Mouse (Mus musculus) megakaryocyte, embryonic 14.5 days (primary cell): ENCODE measurements at regions not wholly inside any gene's neighbourhood (a gene's known extent, or its start where the extent isn't known, plus 50 kb on each side); places are given as distances from the start of the nearest gene placed in this dataset.

Source experiments
- H3K27me3 ChIP-seq: replicated peaks from 2 replicates; pipeline ENCODE3; 2012; ENCODE audit warnings: inconsistent platforms
- H3K36me3 ChIP-seq: replicated peaks from 2 replicates; pipeline ENCODE3; 2012; ENCODE audit warnings: low read length, inconsistent platforms, mixed read lengths
- H3K4me1 ChIP-seq: 2 replicates; pipeline ENCODE4 v1.6.1; 2012; ENCODE audit warnings: inconsistent platforms
- H3K4me3 ChIP-seq: replicated peaks from 2 replicates; pipeline ENCODE3; 2012; ENCODE audit warnings: moderate library complexity, mild to moderate bottlenecking, inconsistent platforms
- H3K9me3 ChIP-seq: 2 replicates; pipeline ENCODE4 v1.6.1; 2012; ENCODE audit warnings: inconsistent platforms
- FLI1 ChIP-seq: IDR thresholded peaks from 2 replicates; pipeline ENCODE4 v1.6.1; 2012; ENCODE audit warnings: low read length, inconsistent platforms, mixed read lengths
- GATA1 ChIP-seq: IDR thresholded peaks from 3 replicates; pipeline ENCODE4 v1.6.1; 2012; ENCODE audit warnings: mixed read lengths, low read length, inconsistent platforms, borderline replicate concordance

DNA sequence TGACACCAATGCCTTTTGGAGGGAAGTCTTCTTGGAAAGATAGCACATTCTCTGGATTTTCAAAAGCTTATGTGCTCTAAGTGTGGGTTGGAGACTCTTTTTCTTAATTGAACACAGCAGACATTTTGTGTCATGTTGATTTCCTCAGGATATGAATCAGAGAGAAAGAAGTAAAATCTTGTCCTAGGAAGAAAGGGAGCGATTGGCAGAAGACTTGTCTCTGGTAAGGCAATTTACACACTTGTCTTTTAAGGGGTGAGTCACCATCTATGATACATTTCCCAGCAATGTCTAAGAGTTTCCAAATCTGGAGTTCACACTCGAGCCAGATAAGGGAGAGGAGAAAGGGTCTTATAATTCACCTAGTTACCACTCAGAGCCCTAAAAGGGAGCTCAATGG, 326.5 kb upstream of the Ubash3b start:
- no peaks in the 10 kb centered on the region for H3K36me3 ChIP-seq
- H3K9me3 ChIP-seq = no peaks in the 10 kb centered on the region
- H3K4me3 ChIP-seq = no peak overlapping the region
- TF ChIP-seq GATA1 (no peak), FLI1 (no peak)
- no peaks in the 10 kb centered on the region for H3K4me1 ChIP-seq
- H3K27me3 ChIP-seq = no peaks in the 10 kb centered on the region

DNA sequence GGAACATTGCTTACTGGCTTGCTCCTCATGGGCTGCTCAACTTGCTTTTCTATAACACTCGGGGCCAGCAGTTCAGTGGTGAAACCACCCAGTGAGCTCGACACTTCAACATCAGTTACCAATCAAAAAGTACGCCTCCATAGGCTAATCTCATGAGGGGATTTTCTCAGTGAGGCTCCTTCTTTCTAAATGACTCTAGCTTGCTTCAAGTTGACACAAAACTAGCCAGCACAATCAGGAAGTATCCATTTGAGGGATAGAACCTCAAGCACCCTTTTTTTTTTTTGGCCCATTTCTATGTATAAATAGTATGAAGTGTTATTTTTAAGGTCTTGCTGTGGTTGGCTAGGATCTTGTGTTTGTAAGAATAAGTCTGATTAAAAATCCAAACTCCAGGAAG, 321.7 kb upstream of the Ubash3b start:
- TF ChIP-seq GATA1 = no peak
- TF ChIP-seq FLI1 = no peak

DNA sequence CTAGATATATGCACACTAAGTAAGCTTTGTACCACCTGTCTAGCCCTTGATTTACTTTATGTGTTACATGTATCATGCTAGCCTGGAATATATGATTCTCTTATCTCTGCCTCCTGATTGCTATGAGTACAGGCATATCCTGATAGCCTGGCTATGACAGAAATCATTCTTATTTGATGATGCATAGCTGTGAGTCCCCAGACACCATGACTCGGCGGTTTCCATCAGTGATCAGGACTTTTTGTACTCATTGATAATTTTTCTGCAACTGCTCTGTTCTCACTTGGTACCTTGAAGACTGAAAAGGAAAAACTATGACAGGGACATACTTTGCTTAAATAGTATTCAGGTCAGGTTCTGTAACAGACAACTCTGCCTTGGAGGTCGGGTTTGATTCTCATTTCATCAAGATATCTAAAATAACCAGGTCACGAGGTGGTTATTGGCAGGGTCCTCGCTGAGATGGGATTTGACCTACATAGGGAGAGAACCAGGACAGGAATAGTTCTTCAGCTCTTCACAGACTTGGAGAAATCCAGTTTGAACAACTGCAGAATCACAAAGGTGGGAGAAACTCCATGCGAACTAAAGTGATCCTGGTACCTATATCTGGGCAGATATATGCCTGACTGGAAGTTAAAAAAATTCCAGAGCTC, 320.2 kb upstream of the Ubash3b start:
- Histone ChIP-seq H3K4me1 (no peaks in the 10 kb centered on the region), H3K4me3 (no peak overlapping the region), H3K9me3 (no peaks in the 10 kb centered on the region), H3K27me3 (peaks cover 2% of the 10 kb centered on the region), H3K36me3 (no peaks in the 10 kb centered on the region)
- TF ChIP-seq GATA1 (no peak), FLI1 (no peak)

More for the DNA sequence above, 321.7 kb upstream of the Ubash3b start:
- H3K27me3 ChIP-seq = no peaks in the 10 kb centered on the region
- H3K4me1 ChIP-seq = no peaks in the 10 kb centered on the region
- H3K9me3 ChIP-seq = no peaks in the 10 kb centered on the region
- no peak overlapping the region for H3K4me3 ChIP-seq
- no peaks in the 10 kb centered on the region for H3K36me3 ChIP-seq

DNA sequence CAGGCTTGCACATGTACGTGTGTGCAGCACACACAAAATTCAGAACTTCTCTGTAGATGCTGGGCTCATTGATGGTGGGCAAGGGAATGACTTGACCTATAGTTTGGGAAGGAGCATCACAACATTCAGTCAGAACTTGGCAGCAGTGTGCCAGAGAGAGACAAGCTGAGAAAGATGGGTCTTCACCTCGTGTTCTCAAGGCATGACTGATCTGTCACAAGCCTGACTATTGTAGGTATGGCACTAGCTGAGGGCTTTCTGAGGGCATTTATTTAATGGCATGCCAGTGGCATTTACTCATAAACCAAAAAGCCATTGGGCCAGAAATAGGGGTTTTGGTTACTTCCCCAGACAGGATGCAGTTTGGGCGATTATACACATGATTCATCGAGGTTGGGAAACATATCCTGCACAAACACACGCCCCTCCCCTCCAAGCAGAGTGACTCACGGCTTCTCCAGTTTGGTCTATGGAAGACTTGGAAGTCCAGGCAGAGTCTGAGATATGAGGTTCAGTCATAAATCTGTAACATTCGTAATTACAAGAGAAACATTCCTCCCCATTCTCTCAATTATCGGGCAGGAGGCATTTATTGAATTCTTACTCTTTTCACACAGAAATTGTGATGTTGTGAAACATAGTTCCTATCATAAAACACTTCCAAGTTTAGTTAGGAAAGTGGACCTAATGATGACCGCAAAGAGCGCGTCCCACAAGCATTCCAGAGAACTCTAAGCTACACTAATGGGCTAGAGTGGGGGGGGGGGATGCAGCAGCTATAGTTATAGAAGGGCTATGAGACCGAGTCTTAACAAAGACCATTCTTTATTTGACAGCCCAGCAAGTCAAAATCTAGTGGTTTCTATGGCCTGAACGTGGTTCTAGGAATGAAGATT, 318.6 kb upstream of the Ubash3b start:
- H3K4me1 ChIP-seq = no peaks in the 10 kb centered on the region
- peaks cover 2% of the 10 kb centered on the region for H3K27me3 ChIP-seq
- no peak overlapping the region for H3K4me3 ChIP-seq
- TF ChIP-seq FLI1 (no peak), GATA1 (no peak)
- H3K36me3 ChIP-seq = no peaks in the 10 kb centered on the region
- no peaks in the 10 kb centered on the region for H3K9me3 ChIP-seq

DNA sequence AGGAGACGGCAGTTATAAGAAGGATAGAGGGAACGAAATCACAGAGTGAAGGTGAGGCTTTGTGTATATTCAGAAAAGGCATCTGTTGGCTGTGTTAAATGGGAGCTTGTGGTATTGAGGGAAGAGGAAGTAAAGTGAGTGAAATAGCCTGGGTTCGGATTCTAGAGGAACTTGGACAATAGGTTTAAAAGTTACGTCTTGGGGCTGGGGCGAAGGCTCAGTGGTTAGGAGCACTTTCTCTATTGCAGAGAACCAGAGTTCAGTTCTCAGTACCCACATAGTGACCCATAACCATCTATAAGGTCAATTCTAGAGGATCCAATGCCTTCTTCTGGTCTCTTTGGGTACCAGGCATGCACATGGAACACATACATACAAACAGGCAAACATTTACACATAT, 317.6 kb upstream of the Ubash3b start:
- no peaks in the 10 kb centered on the region for H3K9me3 ChIP-seq
- H3K27me3 ChIP-seq = peaks cover 2% of the 10 kb centered on the region
- TF ChIP-seq GATA1 (no peak), FLI1 (no peak)
- no peaks in the 10 kb centered on the region for H3K36me3 ChIP-seq
- H3K4me1 ChIP-seq = no peaks in the 10 kb centered on the region
- H3K4me3 ChIP-seq = no peak overlapping the region

DNA sequence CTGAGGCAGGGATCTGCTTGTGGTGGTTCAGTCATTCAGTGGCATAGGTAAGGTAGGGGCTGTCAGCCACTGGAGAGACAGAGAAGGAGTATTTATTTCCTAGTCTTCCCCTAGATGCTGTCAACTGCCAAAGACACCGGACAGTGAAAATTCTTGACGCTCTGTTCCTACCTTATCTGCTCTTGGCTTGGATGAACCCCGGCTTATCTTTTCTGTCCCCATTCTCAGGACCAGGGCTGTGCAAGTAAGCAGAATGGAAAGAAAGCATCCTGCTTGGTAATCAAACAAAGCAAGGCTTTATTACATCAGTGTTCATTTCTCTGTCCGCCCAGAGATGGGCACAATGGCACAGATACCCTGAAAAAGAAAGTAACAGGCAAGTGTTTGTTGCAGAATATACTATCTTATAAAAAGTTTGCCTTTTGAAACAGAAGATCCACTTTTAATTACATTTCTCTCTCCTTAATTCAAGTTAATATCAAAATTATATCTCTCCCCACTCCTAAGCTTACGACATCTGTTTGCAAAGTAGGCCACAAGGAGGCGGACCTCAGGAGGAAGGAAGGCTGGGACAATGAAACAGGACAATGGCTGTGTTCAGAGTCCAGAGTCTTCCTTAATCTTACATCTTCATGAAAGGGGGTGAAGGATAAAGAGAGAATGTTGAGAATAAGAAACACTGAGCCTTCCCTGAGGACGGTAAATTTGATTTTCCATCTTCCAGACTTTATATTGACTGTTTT, 316.8 kb upstream of the Ubash3b start:
- TF ChIP-seq GATA1 = no peak
- no peak for TF ChIP-seq FLI1
- no peaks in the 10 kb centered on the region for H3K9me3 ChIP-seq
- no peaks in the 10 kb centered on the region for H3K4me1 ChIP-seq
- H3K27me3 ChIP-seq = peaks cover 2% of the 10 kb centered on the region
- H3K36me3 ChIP-seq = no peaks in the 10 kb centered on the region
- H3K4me3 ChIP-seq = no peak overlapping the region

DNA sequence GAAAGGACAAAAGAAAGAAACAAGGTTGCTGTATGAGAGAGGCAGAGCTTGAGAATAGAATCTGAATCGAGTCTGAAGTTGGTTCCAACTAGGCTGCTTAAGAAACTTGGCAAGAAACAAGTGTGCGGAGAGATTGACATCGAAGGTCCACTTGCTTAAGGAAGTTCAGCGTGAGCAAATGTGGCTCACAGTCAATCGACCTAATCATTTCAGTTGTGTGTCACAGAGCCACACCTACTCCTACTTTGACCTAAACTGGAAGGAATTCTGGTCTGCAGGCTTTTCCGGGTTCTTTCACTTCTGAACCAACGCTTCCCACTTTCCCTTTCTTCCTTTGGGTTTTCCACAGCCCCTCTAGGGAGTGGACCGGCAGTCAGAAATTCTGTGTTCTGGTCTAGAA, 313.8 kb upstream of the Ubash3b start:
- no peak for TF ChIP-seq FLI1
- TF ChIP-seq GATA1 = no peak
- H3K4me3 ChIP-seq = no peak overlapping the region
- peaks cover 2% of the 10 kb centered on the region for H3K27me3 ChIP-seq

DNA sequence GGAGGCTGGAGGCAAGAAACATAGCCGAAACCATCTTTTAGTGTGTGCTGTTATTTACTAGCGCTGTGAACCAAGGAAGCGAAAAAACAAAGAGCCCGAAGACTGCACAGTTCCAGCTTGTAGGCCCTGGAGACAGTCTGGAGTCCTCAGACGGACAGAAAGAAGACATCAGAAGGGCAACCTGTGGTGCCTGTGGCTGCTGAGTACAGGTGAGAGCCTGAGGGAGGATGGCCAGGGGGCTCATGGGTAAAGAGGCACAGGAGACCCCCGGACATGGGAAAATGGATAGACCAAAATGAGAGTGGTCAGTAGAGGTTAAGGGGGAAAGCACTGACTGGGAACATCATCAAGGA, 313.4 kb upstream of the Ubash3b start:
- H3K4me1 ChIP-seq = no peaks in the 10 kb centered on the region
- peaks cover 2% of the 10 kb centered on the region for H3K27me3 ChIP-seq
- TF ChIP-seq GATA1 = no peak
- TF ChIP-seq FLI1 = no peak
- H3K36me3 ChIP-seq = no peaks in the 10 kb centered on the region
- no peak overlapping the region for H3K4me3 ChIP-seq
- H3K9me3 ChIP-seq = no peaks in the 10 kb centered on the region

More for the DNA sequence above, 313.8 kb upstream of the Ubash3b start:
- Histone ChIP-seq H3K4me1 (no peaks in the 10 kb centered on the region), H3K36me3 (no peaks in the 10 kb centered on the region), H3K9me3 (no peaks in the 10 kb centered on the region)

DNA sequence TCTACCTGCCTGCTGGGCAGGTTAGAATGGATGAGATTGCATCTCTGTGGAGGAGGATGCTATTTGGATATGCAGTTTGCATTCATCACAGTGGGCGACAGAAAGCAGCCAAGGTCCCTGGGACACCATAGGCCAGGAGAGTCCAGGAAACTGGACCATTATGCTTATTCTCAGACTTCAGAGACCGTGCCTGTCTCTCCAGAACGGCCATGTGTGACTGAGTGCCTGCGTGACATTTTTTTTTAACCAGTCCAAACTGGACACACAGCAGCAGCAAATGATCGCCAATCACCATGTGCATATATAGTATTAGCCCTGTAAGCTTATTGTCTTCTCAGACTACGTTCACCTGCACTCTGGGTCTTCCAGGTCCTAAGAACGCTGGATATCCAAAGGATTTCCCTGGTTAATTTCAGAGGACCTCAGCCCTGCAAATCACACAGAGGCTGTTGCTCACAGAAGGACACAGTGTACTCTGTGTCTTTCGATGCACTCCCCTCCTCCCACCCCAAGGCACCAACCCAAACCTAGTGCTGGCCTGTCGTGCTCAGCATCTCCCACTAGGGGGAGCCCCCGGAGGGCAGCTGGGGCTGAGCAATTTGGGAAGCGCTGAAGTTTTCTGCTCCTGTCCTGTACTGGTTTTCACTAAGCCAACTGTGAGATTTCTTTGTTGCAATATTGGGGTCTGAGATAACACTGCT, 312.9 kb upstream of the Ubash3b start:
- no peaks in the 10 kb centered on the region for H3K4me1 ChIP-seq
- H3K4me3 ChIP-seq = no peak overlapping the region
- no peaks in the 10 kb centered on the region for H3K9me3 ChIP-seq
- H3K36me3 ChIP-seq = no peaks in the 10 kb centered on the region
- H3K27me3 ChIP-seq = peaks cover 2% of the 10 kb centered on the region
- TF ChIP-seq GATA1 = no peak
- TF ChIP-seq FLI1 = no peak
